Mouse (Mus musculus) adrenal gland, adult (tissue): ENCODE measurements around the gene Zfp706.
A peak's percentile ranks its signal among the peaks of the same experiment; 100 is the strongest.

ENCODE experiments used
- DNase-seq, 2 experiments: peaks; one replicate each; pipeline ENCODE4 v3.0.0; 2022 to 2023; ENCODE audit warnings: low spot score in 1 of 2; ENCODE audit not compliant: inconsistent age in 2 of 2

The Zfp706 gene

DNA sequence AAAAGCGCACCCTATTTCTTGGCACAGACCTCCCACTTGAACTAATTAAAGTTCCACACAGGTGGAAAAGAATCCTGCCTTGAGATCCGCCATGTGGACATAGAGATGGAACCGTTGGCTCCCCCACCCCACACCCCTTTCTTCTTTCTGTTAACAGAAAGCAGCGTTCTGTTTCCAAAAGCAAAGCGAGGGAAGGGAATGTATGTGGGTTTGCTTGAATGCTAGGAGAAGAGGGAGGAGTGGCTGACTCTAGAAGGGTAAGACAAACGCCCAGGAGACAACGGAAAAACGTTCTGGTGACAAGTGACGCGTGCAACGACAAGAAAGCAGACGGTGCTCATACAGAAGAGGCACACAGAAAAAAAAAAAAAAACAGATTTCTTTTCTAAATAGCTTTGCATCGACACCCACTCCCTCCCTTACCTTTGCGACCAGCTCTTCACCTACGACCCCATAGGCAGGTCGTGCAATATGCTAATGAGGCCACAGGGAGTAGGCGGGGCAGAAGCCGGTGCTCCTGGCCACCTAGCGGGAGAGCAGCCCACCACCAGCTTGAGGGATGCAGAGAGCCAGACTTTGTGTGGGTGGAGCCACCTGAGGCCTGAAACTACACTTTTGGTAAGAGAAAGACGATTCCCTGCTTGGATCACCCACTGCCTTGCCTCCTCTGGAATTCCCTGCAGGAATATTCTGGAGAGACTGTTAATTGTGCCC is 27.9 kb downstream of the Zfp706 start:
- DNase-seq: peak; percentile 45 to 69

DNA sequence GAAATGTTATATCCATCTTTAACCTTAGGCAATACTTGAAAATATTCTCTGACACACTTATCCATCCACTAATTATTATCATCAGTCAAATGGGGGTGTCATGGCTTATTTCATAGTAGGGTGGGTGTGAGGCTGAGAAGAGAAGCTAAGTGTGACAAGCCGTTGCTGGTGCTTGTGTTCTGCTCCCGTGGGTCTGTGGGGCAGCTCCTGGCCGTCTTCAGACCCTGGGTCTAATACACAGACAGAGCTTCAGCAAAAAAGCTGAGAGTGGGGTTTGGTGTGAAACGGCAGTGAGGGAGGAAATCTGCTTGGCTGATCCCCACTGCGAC is 28.4 kb downstream of the Zfp706 start:
- DNase-seq: no peak

DNA sequence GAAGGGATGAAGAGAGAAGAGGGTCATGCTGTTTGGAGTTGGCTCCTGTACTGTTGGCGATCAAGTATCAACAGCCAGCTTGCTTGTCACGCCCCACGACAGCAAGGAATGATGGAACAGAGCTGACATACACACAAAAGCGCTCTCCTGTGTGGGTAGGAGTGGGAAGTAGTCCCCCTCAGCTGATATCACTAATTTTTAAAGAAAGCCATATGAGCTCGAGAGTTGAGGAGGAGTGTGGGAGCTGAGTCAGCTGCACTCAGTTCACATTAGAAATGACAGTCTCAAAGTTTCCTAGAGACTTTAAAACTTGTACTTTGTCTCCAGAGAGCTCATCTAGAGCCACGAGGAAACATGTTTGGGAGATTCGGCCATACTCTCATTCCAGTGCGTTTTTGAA is 29.8 kb downstream of the Zfp706 start:
- no peak for DNase-seq

DNA sequence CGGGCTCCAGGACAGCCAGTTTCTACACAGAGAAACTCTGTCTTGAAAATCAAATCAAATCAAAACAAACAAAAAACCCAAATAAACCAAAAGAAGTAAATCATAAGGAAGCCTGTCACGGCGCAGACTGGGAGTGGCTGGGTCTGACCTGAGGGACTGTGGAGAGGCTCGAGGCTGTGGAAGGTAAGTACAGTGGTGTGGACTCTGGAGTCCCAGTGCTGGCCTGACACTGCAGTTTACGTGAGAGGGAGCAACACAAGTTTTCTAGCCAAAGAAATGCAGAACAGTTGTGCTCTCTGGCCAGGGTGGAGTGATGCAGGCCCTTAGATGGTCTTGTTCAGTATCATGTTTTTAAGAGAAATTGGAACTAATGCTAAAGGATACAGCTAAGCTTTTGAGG is 31.9 kb downstream of the Zfp706 start:
- no peak for DNase-seq

DNA sequence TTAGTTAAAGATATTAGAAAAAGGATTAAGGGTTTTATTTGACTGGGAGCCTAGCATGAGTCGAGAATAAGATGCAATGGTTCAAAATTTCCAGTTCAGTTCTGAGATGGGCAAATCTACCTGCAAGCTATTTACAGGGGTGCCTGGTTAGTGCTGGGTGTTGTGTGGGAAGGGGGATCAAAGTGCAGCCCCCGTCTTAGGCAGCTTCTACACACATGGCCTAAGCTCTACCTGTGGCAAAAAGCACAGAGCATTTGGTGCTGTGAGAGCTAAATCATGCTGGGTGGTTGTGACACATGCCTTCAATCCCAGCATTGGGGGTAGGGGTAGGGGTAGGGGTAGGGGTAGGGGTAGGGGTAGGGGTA is 32.3 kb downstream of the Zfp706 start:
- DNase-seq: no peak

DNA sequence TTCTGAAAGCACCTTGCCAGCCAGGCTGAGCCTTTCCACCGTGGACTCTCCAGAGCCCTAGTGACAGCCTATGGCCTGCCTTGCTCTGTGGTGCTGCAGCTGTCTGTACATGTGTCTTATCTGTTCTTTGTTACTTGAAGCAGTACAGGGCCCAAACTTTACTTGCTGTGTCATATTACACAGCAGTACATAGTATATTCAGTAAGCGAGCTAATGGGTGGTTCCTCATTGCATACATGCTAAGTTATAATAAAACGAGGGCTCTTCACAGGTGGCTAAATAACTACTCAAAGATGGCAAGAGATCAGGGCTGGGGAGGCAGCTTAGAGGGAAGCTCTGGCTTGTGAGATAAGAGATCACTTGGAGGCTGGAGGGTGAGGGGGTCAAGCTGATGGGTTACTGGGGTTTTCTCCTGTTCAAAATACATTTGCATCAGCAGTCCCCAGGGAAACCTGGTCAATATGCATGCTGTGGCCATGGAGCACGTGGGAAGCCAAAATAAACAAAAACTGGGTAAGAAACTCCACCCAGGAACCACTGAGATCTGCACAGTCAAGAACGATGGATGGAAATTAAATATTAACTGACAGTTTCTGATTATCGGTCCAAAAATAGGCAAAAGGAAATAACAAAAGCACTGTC is 32.8 kb downstream of the Zfp706 start:
- no peak for DNase-seq

DNA sequence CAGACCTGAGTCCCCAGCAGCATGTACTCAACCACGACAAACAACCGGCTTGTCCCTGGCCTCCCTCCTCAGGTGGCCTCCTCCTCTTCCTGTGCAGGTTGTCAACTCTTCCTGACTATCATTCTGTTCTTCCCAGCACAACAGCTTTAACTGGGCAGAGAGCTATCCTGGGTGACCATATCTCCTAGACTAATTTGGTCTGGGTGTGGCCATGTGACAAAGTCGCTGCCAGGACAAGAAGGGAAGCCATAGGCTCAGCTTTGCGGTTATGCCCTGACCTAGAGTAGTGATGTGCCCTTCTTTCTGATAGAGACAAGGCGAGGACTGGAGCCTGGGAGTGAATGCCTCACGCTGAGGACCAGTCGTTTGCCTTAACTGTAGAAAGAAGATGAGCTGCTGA is 33.9 kb downstream of the Zfp706 start:
- DNase-seq: no peak

DNA sequence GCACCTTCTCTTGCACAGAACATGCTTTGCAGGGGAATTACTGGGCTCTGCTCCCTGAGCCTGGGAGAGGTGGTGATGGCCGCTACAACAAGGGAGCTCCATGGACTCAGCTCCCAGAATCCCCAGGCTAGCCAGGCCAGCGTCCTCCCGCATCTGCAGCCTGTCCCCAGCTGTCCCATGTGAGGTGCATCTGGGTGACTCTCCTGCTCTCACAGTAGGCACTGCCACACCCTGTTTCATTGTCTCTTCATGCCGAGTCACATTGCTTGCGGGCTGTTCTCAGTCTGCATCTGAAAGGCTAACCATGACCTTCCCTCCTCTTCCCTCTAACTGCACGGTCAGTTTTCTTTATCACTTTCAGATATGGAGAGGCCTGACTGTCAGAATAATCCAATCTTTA is 34.3 kb downstream of the Zfp706 start:
- DNase-seq: no peak

DNA sequence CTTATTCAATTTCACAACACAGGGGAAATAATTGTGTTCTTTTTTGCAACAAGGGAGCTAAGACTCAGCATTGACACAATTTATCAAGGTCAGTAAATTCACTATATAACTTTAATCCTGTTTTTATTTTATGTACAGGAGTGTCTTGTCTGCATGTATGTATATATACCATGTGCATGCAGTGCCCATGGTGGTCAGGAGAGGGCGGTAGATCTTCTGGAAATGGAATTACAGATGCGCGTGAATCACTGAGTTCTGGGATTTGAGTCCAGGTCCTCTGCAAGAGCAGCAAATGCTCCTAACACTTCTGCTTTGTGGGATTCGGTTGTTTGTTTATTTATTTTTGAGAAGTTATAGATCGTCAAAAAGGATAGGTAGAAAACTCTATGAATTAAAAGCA is 37.8 kb downstream of the Zfp706 start:
- DNase-seq: no peak

DNA sequence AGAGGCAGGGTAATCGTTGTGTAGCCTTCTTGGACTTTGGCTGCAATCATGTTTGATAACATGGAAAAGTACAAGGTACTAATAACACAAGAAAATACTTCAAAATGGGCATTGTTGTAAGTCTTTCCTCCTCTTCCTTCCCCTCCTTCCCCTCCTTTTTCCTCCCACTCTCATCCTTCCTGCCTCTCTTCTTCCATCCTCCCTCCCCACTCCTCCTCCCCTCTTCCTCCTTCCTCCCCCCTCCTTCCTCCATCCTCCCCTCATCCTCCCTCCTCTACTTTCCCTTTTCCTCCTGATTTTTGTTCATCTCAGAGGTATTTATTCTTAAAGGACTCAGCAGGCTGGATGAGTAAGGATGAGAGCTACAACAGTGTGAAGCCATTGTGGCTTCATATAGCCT is 39.3 kb downstream of the Zfp706 start:
- DNase-seq: no peak

DNA sequence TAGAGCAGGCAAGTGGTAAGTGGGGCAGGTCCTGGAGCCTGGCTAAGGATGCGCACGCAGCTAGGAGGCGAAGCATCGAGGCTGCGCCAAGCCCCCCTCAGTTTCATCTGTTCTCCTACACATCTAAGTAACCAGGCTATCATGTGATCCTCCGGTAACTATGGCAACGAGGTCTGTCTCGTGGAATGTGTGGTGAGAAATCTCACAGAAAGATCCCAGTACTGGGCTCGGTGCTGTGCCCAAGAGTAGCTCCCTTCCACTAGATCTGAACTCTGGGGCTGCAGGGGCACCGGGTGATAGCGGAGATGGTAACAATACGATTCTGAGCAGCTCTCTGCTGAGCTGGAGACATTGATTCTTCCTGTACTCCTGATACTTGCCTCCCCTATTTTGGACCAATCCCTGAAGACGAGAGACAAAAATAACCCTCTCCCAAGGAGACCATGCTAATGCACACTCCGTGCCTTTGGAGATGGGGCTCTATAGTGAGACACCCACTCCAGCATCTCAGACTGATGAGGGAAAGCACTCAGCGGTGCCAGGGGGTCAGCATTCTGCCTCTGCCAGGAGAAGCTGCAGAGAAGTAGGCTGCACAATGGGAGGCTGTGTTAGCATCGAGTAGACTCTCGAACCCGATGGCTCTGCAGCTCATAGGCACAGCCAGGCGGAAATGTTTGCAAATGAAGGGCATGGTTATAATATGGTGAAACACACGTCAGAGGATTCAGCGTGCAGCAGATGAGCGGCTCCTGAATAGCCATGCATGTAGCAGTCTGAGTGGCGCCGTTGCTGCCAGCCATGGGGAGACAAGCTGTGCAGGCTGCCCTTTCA is 40.0 kb downstream of the Zfp706 start:
- peak in 1 of 2 experiments; percentile 59 for DNase-seq

DNA sequence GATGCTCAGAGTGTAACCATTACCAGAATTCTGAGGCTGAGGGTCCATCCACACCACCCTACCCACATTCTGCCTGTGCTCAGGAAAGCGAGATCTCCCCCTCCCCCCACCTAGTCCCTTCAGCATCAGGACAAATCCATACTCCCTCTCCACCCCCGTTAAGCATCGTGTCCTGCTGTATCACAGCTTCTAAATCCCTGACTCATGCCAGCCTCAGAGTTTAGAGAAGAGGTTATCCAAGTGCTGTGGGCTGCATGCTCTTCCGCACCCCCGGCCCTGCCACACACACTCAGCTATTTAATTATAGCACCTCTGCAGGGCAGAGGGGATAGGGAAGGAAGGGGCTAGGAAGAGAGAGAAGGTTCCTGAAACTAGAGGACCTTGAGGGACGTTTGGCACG is 40.6 kb downstream of the Zfp706 start:
- no peak for DNase-seq

DNA sequence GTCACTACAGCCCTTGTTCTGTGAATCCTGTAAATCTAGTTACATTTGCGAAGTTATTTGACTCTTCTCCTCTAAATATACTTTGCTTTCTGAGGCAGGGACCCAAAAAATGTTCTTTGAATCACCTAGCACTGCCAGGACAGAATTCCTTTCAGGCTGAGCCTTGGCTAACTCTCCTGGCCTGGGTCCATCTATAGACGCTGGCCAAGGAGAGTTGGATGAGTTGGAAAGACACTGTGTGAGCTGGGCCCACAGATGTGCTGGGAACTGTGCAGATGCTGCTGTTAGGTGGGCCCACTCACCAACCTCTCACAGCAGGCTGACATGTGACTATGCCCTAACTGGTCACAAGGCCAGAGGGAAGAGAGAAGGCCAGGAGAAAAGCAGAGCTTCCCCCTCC is 41.1 kb downstream of the Zfp706 start:
- DNase-seq: no peak

DNA sequence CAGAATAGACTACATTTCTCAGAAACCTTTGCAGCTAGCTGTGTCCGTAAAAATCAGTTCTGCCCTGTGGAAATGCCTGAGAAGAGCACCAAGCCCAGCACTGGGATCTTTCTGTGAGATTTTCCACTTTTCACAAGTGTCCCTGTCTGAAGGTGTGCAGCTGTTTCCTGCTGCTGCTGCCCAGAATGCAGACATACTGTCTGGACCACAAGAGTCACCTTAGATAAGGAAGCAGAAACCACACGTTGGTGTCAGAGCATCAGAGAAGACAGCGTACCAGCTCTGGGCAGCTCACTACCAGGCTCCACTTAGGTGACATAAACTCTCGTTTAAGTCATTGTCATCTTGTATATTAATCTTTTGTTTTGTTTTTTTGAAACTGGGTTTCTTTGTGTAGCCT is 41.8 kb downstream of the Zfp706 start:
- DNase-seq: no peak

DNA sequence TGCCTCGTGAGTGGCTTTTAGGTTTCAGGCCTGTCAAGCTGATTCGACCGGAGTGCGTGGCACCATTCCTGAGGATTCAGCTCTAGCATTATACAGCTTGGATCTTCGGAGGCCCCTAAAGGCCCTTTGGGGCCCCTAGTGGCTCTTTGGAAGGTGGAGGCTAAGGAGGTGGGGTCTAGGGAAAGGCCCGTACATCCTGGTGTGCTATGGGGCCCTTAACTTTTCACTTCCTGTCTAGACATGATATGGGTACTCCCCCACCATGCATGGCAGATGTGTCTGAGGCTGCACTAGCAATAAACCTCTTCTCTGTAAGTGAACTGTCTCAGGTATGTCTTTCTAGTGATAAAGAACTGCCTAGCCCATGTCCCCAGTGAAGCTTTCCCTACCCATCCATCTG is 44.6 kb downstream of the Zfp706 start:
- DNase-seq: no peak

DNA sequence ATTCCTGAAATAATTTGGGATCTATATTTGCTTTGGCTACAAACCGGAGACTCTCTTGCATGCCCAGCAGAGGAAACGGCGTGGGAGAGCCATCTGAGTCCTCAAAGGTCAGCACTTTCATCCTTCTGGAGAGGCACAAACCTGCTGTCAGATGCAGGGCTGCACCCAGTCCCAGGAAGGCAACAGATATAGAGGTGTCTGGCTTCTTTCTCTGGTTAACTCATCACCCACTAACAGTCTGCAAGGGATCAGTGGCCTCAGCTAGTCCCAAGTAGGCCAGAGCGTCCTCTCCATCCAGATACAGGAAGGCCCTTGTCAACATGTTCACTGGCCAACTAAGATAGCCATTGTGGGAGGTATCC is 46.7 kb downstream of the Zfp706 start:
- DNase-seq: no peak

DNA sequence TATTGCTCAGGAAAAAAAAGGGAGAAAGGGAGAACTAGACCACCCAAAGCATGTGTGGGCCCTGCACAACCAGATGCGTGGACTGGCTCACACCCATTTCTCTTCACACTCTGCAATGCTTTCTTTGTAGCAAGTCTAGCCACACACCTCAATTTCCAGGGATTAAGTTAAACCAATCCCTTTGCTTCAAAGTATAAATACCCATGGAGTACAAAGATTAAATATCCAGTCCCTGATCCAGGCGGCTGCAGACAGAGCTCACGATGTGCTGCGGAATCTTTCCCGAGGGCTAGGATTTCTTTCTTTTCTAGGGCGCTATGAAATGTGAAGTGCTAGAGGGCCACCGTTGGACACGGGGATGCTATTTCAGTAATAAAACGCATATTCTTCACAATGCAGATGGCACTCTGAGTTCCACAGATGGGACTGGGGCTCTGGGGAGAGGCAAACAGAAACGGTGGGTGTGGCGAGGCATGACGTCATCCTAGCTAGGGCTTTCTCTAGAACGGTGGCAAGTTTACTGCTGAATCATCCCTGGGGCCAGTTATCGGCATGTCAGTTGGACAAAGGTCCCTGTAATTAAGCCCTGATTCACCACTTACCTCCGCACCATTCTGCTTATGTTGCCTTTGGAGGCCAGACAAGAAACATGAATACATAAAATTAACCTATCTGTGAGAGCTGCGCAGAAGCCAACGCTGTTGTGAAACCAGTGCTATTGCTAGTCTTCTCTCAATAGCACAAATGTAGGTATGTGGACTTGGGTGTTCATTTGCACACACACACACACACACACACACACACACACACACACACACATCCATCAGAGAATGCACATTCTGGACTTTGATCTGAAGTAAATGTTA is 47.3 kb downstream of the Zfp706 start:
- DNase-seq: peak; percentile 61 to 81

DNA sequence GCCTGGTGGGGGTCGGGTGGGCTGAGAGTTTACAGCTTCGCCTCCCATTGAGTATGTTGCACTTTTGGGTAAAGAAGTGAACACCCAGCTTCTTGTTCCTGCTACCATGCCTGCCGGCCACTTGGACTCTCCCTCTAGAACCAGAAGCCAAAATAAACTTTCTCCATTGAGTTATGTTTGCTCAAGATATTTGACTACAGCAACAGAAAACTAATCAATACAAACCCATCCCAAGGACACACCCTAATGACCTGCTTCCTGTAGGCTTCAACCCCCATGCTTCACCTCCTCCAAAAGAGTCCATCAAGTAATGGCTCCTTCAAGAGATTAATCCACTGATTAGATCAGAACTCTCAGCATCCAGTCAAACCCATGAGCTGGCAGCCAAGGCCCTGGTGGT is 51.4 kb downstream of the Zfp706 start:
- DNase-seq: no peak

DNA sequence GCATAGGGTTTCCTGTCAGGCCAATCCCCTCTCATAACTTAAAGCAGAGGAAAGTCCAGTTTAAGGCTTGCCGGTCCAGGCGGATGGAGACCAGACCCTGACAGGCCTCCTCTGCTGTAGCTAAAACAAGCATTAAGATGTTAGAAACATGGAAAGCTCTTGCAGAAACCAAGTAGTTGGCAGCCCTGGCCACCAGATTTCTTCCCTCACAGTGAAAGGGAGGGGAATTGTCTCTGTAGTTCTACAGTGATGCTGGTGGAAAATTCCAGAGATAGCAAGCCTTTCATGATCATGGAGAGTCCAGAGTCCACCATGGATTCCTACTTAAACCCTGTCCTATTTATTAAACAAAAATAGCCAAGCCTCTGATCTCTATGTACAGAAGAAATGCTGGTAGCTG is 57.3 kb downstream of the Zfp706 start:
- DNase-seq: no peak

DNA sequence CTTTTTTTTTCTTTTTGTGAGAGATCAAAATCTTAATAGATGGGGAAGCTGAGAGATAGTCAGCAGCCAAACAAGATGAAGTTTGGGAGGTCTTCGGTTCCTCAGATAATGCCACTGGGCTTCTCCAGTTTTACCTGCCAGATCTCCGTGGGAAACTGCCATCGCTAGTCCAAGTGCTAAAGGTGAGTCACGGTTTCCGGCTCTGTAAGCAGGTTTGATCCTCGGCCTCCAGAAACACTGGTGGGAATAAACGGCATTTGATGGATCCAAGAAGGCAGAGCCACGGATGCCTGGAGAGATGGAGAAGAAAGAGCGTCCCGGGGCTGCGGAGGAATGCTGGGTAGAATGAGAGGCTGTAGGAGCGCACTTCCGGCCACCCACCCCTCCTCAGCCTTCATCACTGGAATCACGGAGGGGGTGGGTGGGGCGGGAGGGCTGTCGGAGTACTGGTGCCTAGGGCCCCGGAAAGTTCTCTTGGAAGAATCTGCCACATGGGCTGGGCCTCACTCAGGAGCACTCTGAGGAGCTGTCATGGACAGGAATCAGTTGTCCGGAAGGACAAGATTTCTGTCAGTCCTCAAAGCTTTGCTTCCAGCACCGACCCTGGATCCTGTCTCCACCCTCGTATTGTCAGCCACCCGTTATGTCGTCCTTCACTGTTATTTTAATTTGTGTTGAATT is 58.6 kb downstream of the Zfp706 start:
- no peak for DNase-seq
